Mouse (Mus musculus): ENCODE data around the gene Kctd18. TPM values are rescaled to one million over a fixed set of nuclear protein-coding genes. Genes with fewer than 3 reads are reported as not detected.

The Kctd18 gene
- polyA plus RNA-seq, 1 experiment from 2014 or later = 27.9 TPM

- H3K27ac ChIP-seq (ENCODE audit: low read depth, low read length) = no peak overlapping the region
- H3K4me1 ChIP-seq (ENCODE audit: control insufficient read depth, insufficient read depth, low read depth, low read length) = peaks cover 4% of the 10 kb centered on the region
- no peak for ATAC-seq
- 89% methylated on average over 3 of the region's 3 CpGs for WGBS
- H3K4me3 ChIP-seq (ENCODE audit: low read length) = no peak overlapping the region
- H3K36me3 ChIP-seq (ENCODE audit: control insufficient read depth, insufficient read depth, low read length) = no peaks in the 10 kb centered on the region
- H3K9ac ChIP-seq (ENCODE audit: low read depth, low read length) = no peak overlapping the region
- no peaks in the 10 kb centered on the region for H3K9me3 ChIP-seq (ENCODE audit: control insufficient read depth, low read length)
- no peak overlapping the region for H3K4me2 ChIP-seq (ENCODE audit: low read length)
- H3K27me3 ChIP-seq (replicated peaks; ENCODE audit: control insufficient read depth, insufficient read depth, low read length) = no peaks in the 10 kb centered on the region
Measured at GRCm38 (mm10) chr1:57998146-57998545, 20.6 kb downstream of the Kctd18 start.

GRCm38 (mm10) chr1:57996133-57996615 lies 22.6 kb downstream of the Kctd18 start:
- peaks cover 4% of the 10 kb centered on the region for H3K4me1 ChIP-seq (ENCODE audit: control insufficient read depth, insufficient read depth, low read depth, low read length)
- H3K27me3 ChIP-seq (replicated peaks; ENCODE audit: control insufficient read depth, insufficient read depth, low read length) = no peaks in the 10 kb centered on the region
- peak; percentile 60 for ATAC-seq
- 0% methylated on average over 29 of the region's 29 CpGs for WGBS
- no peaks in the 10 kb centered on the region for H3K36me3 ChIP-seq (ENCODE audit: control insufficient read depth, insufficient read depth, low read length)
- no peaks in the 10 kb centered on the region for H3K9me3 ChIP-seq (ENCODE audit: control insufficient read depth, low read length)
- H3K27ac ChIP-seq (ENCODE audit: low read depth, low read length) = no peak overlapping the region
- H3K4me2 ChIP-seq (ENCODE audit: low read length) = peak overlapping the region; percentile 91
- peak overlapping the region; percentile 63 for H3K9ac ChIP-seq (ENCODE audit: low read depth, low read length)
- H3K4me3 ChIP-seq (ENCODE audit: low read length) = peak overlapping the region; percentile 73

- ATAC-seq = peak; percentile 100
- Histone ChIP-seq H3K4me2 (ENCODE audit: low read length) (peak within 1 kb of the TSS; percentile 91), H3K27me3 (replicated peaks; ENCODE audit: control insufficient read depth, insufficient read depth, low read length) (no peaks in the 10 kb centered on the region), H3K4me3 (ENCODE audit: low read length) (peak within 1 kb of the TSS; percentile 73), H3K4me1 (ENCODE audit: control insufficient read depth, insufficient read depth, low read depth, low read length) (peaks cover 4% of the 10 kb centered on the region), H3K9me3 (ENCODE audit: control insufficient read depth, low read length) (no peaks in the 10 kb centered on the region), H3K36me3 (ENCODE audit: control insufficient read depth, insufficient read depth, low read length) (no peaks in the 10 kb centered on the region), H3K27ac (ENCODE audit: low read depth, low read length) (peak within 1 kb of the TSS; percentile 94), H3K9ac (ENCODE audit: low read depth, low read length) (peak within 1 kb of the TSS; percentile 78)
- WGBS = 8% methylated on average over 28 of the region's 30 CpGs
Measured at GRCm38 (mm10) chr1:57995432-57996132, 23.2 kb downstream of the Kctd18 start, which contains the start of gene Sgo2a. Sgo2a (plus strand) TSS chr1:57995971.

- H3K4me1 ChIP-seq (ENCODE audit: control insufficient read depth, insufficient read depth, low read depth, low read length) = peaks cover under 1% of the 10 kb centered on the region
- no peak overlapping the region for H3K4me2 ChIP-seq (ENCODE audit: low read length)
- no peak overlapping the region for H3K4me3 ChIP-seq (ENCODE audit: low read length)
- no peak overlapping the region for H3K9ac ChIP-seq (ENCODE audit: low read depth, low read length)
- no peak for ATAC-seq
- H3K36me3 ChIP-seq (ENCODE audit: control insufficient read depth, insufficient read depth, low read length) = no peaks in the 10 kb centered on the region
- no peak overlapping the region for H3K27ac ChIP-seq (ENCODE audit: low read depth, low read length)
- no peaks in the 10 kb centered on the region for H3K9me3 ChIP-seq (ENCODE audit: control insufficient read depth, low read length)
- 93% methylated on average over 2 of the region's 2 CpGs for WGBS
- H3K27me3 ChIP-seq (replicated peaks; ENCODE audit: control insufficient read depth, insufficient read depth, low read length) = no peaks in the 10 kb centered on the region
Measured at GRCm38 (mm10) chr1:57991277-57991676, 27.5 kb downstream of the Kctd18 start.

- Histone ChIP-seq H3K9me3 (ENCODE audit: control insufficient read depth, low read length) (no peaks in the 10 kb centered on the region), H3K4me2 (ENCODE audit: low read length) (no peak overlapping the region), H3K4me1 (ENCODE audit: control insufficient read depth, insufficient read depth, low read depth, low read length) (no peaks in the 10 kb centered on the region), H3K27ac (ENCODE audit: low read depth, low read length) (no peak overlapping the region), H3K4me3 (ENCODE audit: low read length) (no peak overlapping the region), H3K36me3 (ENCODE audit: control insufficient read depth, insufficient read depth, low read length) (no peaks in the 10 kb centered on the region), H3K9ac (ENCODE audit: low read depth, low read length) (no peak overlapping the region), H3K27me3 (replicated peaks; ENCODE audit: control insufficient read depth, insufficient read depth, low read length) (no peaks in the 10 kb centered on the region)
- ATAC-seq = no peak
- 53% methylated on average over 6 of the region's 6 CpGs for WGBS
Measured at GRCm38 (mm10) chr1:57989052-57989600, 29.6 kb downstream of the Kctd18 start.

GRCm38 (mm10) chr1:57976860-57977259 lies 41.9 kb downstream of the Kctd18 start:
- 94% methylated on average over 3 of the region's 3 CpGs for WGBS

GRCm38 (mm10) chr1:57971588-57971987 lies 47.2 kb downstream of the Kctd18 start:
- Histone ChIP-seq H3K4me3 (ENCODE audit: low read length) (no peak overlapping the region), H3K36me3 (ENCODE audit: control insufficient read depth, insufficient read depth, low read length) (no peaks in the 10 kb centered on the region), H3K9me3 (ENCODE audit: control insufficient read depth, low read length) (no peaks in the 10 kb centered on the region), H3K27me3 (replicated peaks; ENCODE audit: control insufficient read depth, insufficient read depth, low read length) (no peaks in the 10 kb centered on the region), H3K9ac (ENCODE audit: low read depth, low read length) (no peak overlapping the region), H3K27ac (ENCODE audit: low read depth, low read length) (no peak overlapping the region), H3K4me2 (ENCODE audit: low read length) (no peak overlapping the region), H3K4me1 (ENCODE audit: control insufficient read depth, insufficient read depth, low read depth, low read length) (peaks cover 10% of the 10 kb centered on the region)
- 90% methylated on average over 2 of the region's 2 CpGs for whole genome bisulfite sequencing
- ATAC-seq = no peak

More at GRCm38 (mm10) chr1:57976860-57977259, 41.9 kb downstream of the Kctd18 start:
- Histone ChIP-seq H3K4me1 (ENCODE audit: control insufficient read depth, insufficient read depth, low read depth, low read length) (no peaks in the 10 kb centered on the region), H3K4me3 (ENCODE audit: low read length) (no peak overlapping the region), H3K9ac (ENCODE audit: low read depth, low read length) (no peak overlapping the region), H3K9me3 (ENCODE audit: control insufficient read depth, low read length) (no peaks in the 10 kb centered on the region), H3K4me2 (ENCODE audit: low read length) (no peak overlapping the region), H3K27me3 (replicated peaks; ENCODE audit: control insufficient read depth, insufficient read depth, low read length) (no peaks in the 10 kb centered on the region), H3K36me3 (ENCODE audit: control insufficient read depth, insufficient read depth, low read length) (no peaks in the 10 kb centered on the region), H3K27ac (ENCODE audit: low read depth, low read length) (no peak overlapping the region)
- ATAC-seq = no peak

- Histone ChIP-seq H3K4me2 (ENCODE audit: low read length) (peak overlapping the region; percentile 89), H3K9me3 (ENCODE audit: control insufficient read depth, low read length) (no peaks in the 10 kb centered on the region), H3K27ac (ENCODE audit: low read depth, low read length) (peak overlapping the region; percentile 82), H3K36me3 (ENCODE audit: control insufficient read depth, insufficient read depth, low read length) (no peaks in the 10 kb centered on the region), H3K4me3 (ENCODE audit: low read length) (peak overlapping the region; percentile 78), H3K27me3 (replicated peaks; ENCODE audit: control insufficient read depth, insufficient read depth, low read length) (no peaks in the 10 kb centered on the region), H3K4me1 (ENCODE audit: control insufficient read depth, insufficient read depth, low read depth, low read length) (peaks cover 10% of the 10 kb centered on the region), H3K9ac (ENCODE audit: low read depth, low read length) (peak overlapping the region; percentile 97)
- peak; percentile 99 for ATAC-seq
- under 1% methylated on average over 53 of the region's 65 CpGs for WGBS
Measured at GRCm38 (mm10) chr1:57969327-57970271, 49.2 kb downstream of the Kctd18 start.

GRCm38 (mm10) chr1:57955774-57956173 lies 63.0 kb downstream of the Kctd18 start:
- ATAC-seq = no peak
- WGBS = 92% methylated on average over 1 of the region's 1 CpGs

More at GRCm38 (mm10) chr1:57955774-57956173, 63.0 kb downstream of the Kctd18 start:
- H3K9me3 ChIP-seq (ENCODE audit: control insufficient read depth, low read length) = no peaks in the 10 kb centered on the region
- H3K4me3 ChIP-seq (ENCODE audit: low read length) = no peak overlapping the region
- H3K36me3 ChIP-seq (ENCODE audit: control insufficient read depth, insufficient read depth, low read length) = peaks cover 4% of the 10 kb centered on the region
- H3K4me1 ChIP-seq (ENCODE audit: control insufficient read depth, insufficient read depth, low read depth, low read length) = no peaks in the 10 kb centered on the region
- H3K9ac ChIP-seq (ENCODE audit: low read depth, low read length) = no peak overlapping the region
- H3K27me3 ChIP-seq (replicated peaks; ENCODE audit: control insufficient read depth, insufficient read depth, low read length) = no peaks in the 10 kb centered on the region
- H3K27ac ChIP-seq (ENCODE audit: low read depth, low read length) = no peak overlapping the region
- no peak overlapping the region for H3K4me2 ChIP-seq (ENCODE audit: low read length)
